Mouse (Mus musculus) liver, embryonic 12.5 days (tissue): Measurements from ENCODE around the gene Pias3. TPM values are rescaled to one million over a fixed set of nuclear protein-coding genes. Genes with fewer than 3 reads are reported as not detected.
"Not testable (repeated sequence)": the region's sequence is repeated elsewhere in the genome, so short reads cannot be mapped to it uniquely, and the experiment has no call there.

Experiments
- ATAC-seq: fragments of 200-750 bp; cut with Nextera tagmentation; 2 replicates; pipeline ENCODE4 v1.8.0; 2017; ENCODE audit warnings: moderate number of reproducible peaks, mild to moderate bottlenecking, moderate library complexity
- H3K27ac ChIP-seq: fragments of 300-500 bp; sonication (generic); 2 replicates; pipeline ENCODE4 v1.5.1; 2016; ENCODE audit warnings: mild to moderate bottlenecking
- H3K27me3 ChIP-seq: fragments of 300-500 bp; sonication (generic); replicated peaks from 2 replicates; pipeline ENCODE4 v1.6.1; 2016; ENCODE audit warnings: mild to moderate bottlenecking, moderate library complexity
- H3K36me3 ChIP-seq: fragments of 300-500 bp; sonication (generic); 2 replicates; pipeline ENCODE4 v1.6.1; 2016; ENCODE audit warnings: mild to moderate bottlenecking, moderate library complexity
- H3K4me1 ChIP-seq: fragments of 300-500 bp; sonication (generic); 2 replicates; pipeline ENCODE4 v1.6.1; 2016
- H3K4me2 ChIP-seq: fragments of 300-500 bp; sonication (generic); 2 replicates; pipeline ENCODE4 v1.6.1; 2016; ENCODE audit warnings: mild to moderate bottlenecking, moderate library complexity
- H3K4me3 ChIP-seq: fragments of 300-500 bp; sonication (generic); 2 replicates; pipeline ENCODE4 v1.5.1; 2016; ENCODE audit warnings: mild to moderate bottlenecking, moderate library complexity
- H3K9ac ChIP-seq: fragments of 300-500 bp; sonication (generic); 2 replicates; pipeline ENCODE4 v1.6.1; 2016; ENCODE audit warnings: mild to moderate bottlenecking, moderate library complexity
- H3K9me3 ChIP-seq: fragments of 300-500 bp; sonication (generic); replicated peaks from 2 replicates; pipeline ENCODE4 v1.6.1; 2016; ENCODE audit warnings: mild to moderate bottlenecking, moderate library complexity
- WGBS: fragments of 180-500 bp; shearing (Covaris S2); methylation state at CpG from one replicate; pipeline ENCODE4 v1.1.7; 2016; ENCODE audit not compliant: insufficient replicate concordance; 5-methylcytosine and 5-hydroxymethylcytosine counted together
- polyA plus RNA-seq: library from polyadenylated mRNA; unstranded; fragments of >200 nt; fragmentation: Nextera tagmentation; extraction: Ambion mirVana; gene quantifications from 2 replicates; pipeline ENCODE4 v1.2.1, GENCODE M21; 2016

The Pias3 gene
- polyA plus RNA-seq, 1 experiment from 2014 or later, result 11.0 TPM

DNA sequence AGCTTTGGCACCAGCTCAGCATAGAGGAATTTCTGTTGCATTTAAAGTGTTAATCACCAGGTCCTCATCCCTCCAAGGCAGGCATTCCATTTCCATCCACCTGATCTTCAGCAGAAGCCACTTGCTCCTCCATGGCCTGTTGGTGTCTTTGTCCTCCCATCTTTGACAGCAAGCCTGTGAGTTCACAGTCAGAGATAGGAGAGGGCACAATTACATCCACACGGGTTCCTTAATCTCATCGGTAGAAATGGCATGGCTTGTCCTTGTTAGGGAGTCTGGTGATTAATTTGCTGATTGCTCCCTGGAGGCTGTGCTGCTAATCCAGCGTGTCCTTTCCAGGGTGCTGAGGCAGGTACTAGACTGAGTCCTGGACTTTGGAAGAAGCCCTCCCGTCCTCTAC is 22.7 kb upstream of the Pias3 start:
- Histone ChIP-seq H3K27ac (no peak overlapping the region), H3K9ac (no peak overlapping the region), H3K27me3 (peaks cover 26% of the 10 kb centered on the region), H3K9me3 (no peaks in the 10 kb centered on the region), H3K4me1 (peaks cover 18% of the 10 kb centered on the region), H3K36me3 (no peaks in the 10 kb centered on the region), H3K4me2 (no peak overlapping the region), H3K4me3 (no peak overlapping the region)
- no peak for ATAC-seq
- 62% methylated on average over 4 of the region's 4 CpGs for WGBS

DNA sequence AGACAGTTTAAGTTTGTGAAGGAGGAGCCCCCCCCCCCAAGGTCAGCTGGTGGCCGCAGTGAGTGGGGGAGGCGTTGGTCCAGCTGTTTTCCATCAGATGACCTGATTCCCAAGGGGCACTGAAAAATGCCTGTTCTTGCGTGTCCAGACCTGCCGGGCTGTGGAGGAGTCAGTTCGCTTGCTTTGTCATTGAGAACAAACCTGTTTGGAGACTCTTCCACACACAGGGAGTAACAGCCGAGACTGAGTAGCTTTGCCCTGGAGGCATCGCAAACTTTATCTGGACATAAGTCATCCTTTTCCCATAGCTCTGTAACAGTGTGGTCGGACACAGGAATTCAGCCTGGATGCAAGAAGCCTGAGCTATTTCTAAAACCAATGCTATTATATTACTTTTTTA is 21.7 kb upstream of the Pias3 start:
- H3K27ac ChIP-seq, result no peak overlapping the region
- 69% methylated on average over 8 of the region's 8 CpGs for WGBS
- ATAC-seq, result no peak

DNA sequence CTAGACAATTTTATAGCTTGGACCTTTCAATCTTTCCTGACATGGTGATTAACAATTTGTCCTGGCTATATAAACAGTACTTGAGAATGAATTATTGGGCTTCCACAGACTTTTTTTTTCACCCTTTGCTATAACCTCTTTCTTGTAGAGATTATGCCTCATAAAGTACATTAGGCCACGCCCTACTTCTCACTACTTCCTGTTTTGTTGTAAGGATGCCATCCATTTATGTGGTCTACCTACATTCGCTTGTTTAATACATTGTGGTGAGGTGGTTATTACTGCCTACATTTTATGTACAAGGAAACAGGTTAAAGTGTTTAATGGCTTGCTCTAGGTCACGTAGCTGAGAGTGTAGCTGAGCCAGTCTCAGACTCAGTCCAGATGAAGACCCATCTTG is 21.0 kb upstream of the Pias3 start:
- H3K9ac ChIP-seq, result no peak overlapping the region
- no peak overlapping the region for H3K4me3 ChIP-seq
- H3K4me1 ChIP-seq, result peaks cover 24% of the 10 kb centered on the region
- no peaks in the 10 kb centered on the region for H3K36me3 ChIP-seq
- no peak overlapping the region for H3K27ac ChIP-seq
- WGBS, result 71% methylated on average over 3 of the region's 3 CpGs
- no peak for ATAC-seq
- peaks cover 38% of the 10 kb centered on the region for H3K27me3 ChIP-seq
- H3K9me3 ChIP-seq, result no peaks in the 10 kb centered on the region
- H3K4me2 ChIP-seq, result no peak overlapping the region

More for the DNA sequence above, 21.7 kb upstream of the Pias3 start:
- Histone ChIP-seq H3K36me3 (no peaks in the 10 kb centered on the region), H3K9me3 (no peaks in the 10 kb centered on the region), H3K4me3 (no peak overlapping the region), H3K27me3 (peaks cover 32% of the 10 kb centered on the region), H3K9ac (no peak overlapping the region), H3K4me1 (peaks cover 26% of the 10 kb centered on the region), H3K4me2 (no peak overlapping the region)

DNA sequence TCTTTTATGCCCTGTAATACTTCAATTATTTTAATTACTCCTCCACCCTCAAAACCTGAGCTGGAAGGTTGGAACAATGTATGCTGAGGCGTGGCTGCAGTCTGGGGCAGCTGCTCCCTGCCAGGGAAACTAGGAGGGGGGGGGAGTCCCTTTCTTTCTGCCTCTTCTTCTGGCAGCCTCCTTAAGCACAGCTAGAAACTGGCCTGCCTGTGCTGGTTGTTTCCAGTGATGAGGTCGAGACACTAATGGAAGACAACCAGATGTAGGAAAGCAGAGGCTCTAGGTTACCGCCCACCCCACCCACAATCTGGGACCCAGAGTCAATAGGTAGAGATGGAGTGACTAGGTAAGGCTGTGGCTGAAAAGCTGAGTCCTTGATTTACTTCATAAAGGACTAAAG is 20.5 kb upstream of the Pias3 start:
- Histone ChIP-seq H3K4me3 (no peak overlapping the region), H3K9me3 (no peaks in the 10 kb centered on the region), H3K4me2 (no peak overlapping the region), H3K4me1 (peaks cover 22% of the 10 kb centered on the region), H3K27ac (no peak overlapping the region), H3K36me3 (no peaks in the 10 kb centered on the region), H3K27me3 (peaks cover 38% of the 10 kb centered on the region), H3K9ac (no peak overlapping the region)
- WGBS, result 70% methylated on average over 3 of the region's 3 CpGs
- ATAC-seq, result no peak

DNA sequence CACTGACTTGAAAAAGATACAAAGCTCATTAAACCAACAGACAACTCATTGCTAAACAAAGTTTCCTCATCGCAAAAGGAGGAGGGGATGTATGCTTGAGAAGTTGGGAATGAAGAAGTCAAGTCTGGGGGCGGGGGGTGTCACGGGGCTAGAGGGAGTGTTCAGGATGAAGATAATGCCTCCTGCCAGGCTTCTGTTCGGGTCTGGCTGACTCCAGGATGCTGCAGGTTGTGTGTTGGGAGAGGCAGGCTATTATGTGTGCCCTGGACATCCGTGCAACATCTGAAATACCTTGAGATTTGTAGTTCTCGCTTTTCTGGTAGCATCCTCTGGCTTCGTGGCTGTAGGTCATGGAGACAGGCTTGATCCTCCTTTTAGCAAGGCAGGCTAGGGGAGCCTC is 17.7 kb upstream of the Pias3 start:
- no peak overlapping the region for H3K4me2 ChIP-seq
- peaks cover 20% of the 10 kb centered on the region for H3K4me1 ChIP-seq
- H3K9me3 ChIP-seq, result no peaks in the 10 kb centered on the region
- H3K9ac ChIP-seq, result no peak overlapping the region
- no peaks in the 10 kb centered on the region for H3K36me3 ChIP-seq
- peaks cover 47% of the 10 kb centered on the region for H3K27me3 ChIP-seq
- no peak overlapping the region for H3K4me3 ChIP-seq
- no peak overlapping the region for H3K27ac ChIP-seq
- no peak for ATAC-seq
- WGBS, result 53% methylated on average over 7 of the region's 7 CpGs

DNA sequence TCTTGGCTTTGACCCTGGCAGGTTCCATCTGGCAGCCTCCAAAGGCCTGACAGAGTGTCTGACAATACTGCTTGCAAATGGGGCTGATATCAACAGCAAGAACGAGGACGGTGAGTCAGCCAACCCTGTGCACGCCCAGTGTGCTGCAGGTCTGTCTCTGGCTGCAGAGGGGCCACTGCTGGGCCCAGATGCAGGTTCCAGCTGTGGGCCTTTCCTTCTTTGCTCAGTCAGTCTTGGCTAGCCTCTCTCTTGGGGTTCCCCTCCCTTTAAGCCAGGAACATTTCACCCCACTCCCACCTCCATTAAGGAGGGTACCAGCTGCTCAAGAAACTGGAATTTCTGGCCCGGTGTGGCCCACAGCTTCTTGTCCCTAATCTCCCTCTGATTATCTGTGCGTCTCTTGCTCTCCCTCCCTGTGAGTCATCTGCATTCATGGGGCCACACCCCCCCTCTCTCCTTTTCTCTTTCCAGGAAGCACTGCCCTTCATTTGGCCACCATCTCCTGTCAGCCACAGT is 17.0 kb upstream of the Pias3 start:
- Histone ChIP-seq H3K4me1 (peaks cover 20% of the 10 kb centered on the region), H3K36me3 (no peaks in the 10 kb centered on the region), H3K4me2 (no peak overlapping the region), H3K9ac (no peak overlapping the region), H3K9me3 (no peaks in the 10 kb centered on the region), H3K27ac (no peak overlapping the region), H3K4me3 (no peak overlapping the region), H3K27me3 (peaks cover 55% of the 10 kb centered on the region)
- ATAC-seq, result peak; percentile 63
- WGBS, result 9% methylated on average over 5 of the region's 5 CpGs

DNA sequence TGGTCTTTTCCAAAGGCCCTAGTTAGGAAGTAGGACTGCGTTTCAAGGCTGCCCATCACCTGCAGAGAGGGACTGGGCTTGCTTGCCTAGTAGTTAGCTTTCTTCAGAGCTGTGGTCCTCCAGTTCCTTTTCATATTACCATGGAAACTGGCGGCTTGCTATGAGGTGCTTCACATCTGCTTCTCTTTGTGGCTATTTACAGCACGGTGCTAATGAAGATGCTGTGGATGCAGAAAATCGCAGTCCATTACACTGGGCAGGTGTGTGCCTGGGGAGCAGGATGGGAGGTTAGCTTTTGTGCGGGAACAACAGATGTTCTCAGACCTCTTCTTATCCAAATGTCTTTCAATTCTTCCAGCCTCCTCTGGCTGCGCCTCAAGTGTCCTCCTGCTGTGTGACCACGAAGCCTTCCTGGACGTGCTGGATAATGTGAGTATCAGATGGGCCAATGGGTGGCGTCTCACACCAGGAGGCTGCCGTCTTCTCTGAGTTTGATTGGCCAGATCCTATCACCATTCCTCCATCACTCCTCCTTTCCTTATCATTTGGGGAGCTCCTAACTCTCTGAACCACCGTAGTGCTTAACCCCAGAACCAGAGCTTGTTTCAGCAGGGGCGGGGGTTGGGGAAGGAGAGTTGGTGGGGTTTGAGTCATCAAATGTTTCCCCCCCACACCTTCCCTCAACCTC is 15.8 kb upstream of the Pias3 start:
- Histone ChIP-seq H3K9me3 (no peaks in the 10 kb centered on the region), H3K27me3 (peaks cover 67% of the 10 kb centered on the region), H3K4me1 (peaks cover 28% of the 10 kb centered on the region), H3K4me3 (no peak overlapping the region), H3K36me3 (no peaks in the 10 kb centered on the region), H3K27ac (no peak overlapping the region), H3K9ac (no peak overlapping the region), H3K4me2 (no peak overlapping the region)
- 26% methylated on average over 12 of the region's 12 CpGs for WGBS
- ATAC-seq, result no peak

DNA sequence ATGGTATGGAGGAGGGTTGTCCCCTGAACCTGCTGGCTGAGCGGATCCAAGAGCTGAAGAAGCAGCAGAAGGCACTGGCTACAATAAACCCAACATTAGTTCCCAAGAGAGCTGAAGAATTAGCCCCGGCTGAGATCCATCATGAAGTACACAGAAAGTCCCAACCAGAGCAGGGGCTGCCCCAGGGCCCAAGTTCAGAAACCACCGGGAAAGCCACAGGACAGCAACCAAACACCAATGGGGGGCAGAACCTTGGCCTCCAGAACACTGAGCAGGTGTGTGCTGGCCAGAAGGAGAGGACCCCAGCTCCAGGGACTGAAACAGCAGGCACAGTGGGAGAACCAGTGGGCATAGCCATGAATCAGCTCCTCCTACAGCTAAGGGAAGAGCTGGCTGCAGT is 12.7 kb upstream of the Pias3 start:
- no peak overlapping the region for H3K4me3 ChIP-seq
- H3K9me3 ChIP-seq, result no peaks in the 10 kb centered on the region
- no peak overlapping the region for H3K4me2 ChIP-seq
- H3K36me3 ChIP-seq, result no peaks in the 10 kb centered on the region
- peaks cover 27% of the 10 kb centered on the region for H3K4me1 ChIP-seq
- no peak overlapping the region for H3K27ac ChIP-seq
- no peak for ATAC-seq
- H3K9ac ChIP-seq, result no peak overlapping the region
- 63% methylated on average over 3 of the region's 3 CpGs for WGBS
- H3K27me3 ChIP-seq, result peaks cover 78% of the 10 kb centered on the region

DNA sequence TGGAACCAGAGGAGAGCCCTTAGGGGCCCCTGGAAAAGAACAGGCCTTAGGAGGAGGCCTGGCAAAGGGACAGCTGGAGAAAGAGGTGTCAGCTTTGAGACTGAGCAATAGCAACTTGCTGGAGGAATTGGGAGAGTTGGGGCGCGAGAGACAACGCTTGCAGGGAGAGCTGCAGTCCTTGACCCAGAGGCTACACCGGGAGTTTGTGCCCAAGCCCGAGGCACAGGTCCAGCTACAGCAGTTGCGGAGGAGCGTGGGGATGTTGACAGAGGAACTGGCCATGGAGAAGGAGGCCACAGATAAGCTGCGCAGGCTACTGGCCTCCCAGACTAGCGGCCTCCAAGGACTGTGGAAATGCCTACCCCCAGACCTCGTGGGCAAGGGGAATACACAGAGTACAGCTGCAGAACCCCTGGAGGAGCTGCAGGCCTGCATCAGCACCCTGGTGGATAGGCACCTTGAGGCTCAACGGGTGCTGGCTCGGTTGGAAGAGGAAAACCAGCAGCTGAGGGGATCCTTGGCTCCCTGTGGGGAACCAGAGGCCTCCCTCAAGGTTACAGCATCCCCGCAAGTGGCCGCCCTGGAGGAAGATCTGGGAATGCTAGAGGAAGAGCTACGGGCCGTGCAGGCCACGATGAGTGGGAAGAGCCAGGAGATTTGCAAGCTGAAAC is 11.9 kb upstream of the Pias3 start:
- WGBS, result 35% methylated on average over 17 of the region's 17 CpGs
- peak overlapping the region; percentile 48 for H3K4me2 ChIP-seq
- ATAC-seq, result no peak
- no peaks in the 10 kb centered on the region for H3K36me3 ChIP-seq
- peak overlapping the region; percentile 8; the same call in 1 of the 2 replicates for H3K4me3 ChIP-seq
- no peak overlapping the region for H3K9ac ChIP-seq
- peaks cover 82% of the 10 kb centered on the region for H3K27me3 ChIP-seq
- H3K27ac ChIP-seq, result no peak overlapping the region
- H3K4me1 ChIP-seq, result peaks cover 19% of the 10 kb centered on the region
- no peaks in the 10 kb centered on the region for H3K9me3 ChIP-seq

DNA sequence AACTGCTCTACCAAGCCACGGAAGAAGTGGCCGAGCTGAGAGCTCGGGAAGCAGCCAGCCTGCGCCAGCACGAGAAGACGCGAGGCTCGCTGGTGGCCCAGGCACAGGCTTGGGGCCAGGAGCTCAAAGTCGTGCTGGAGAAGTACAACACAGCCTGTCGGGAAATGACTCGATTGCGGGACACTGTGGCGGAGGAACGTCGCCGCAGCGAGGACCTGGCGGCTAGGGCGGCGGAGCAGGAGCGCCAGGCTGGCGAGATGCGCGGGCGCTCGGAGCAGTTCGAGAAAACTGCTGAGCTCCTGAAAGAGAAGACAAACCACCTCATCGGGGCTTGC is 11.4 kb upstream of the Pias3 start:
- peaks cover 82% of the 10 kb centered on the region for H3K27me3 ChIP-seq
- H3K36me3 ChIP-seq, result no peaks in the 10 kb centered on the region
- WGBS, result 13% methylated on average over 28 of the region's 28 CpGs
- no peak overlapping the region for H3K27ac ChIP-seq
- H3K9me3 ChIP-seq, result no peaks in the 10 kb centered on the region
- no peak overlapping the region for H3K9ac ChIP-seq
- peak overlapping the region; percentile 8; the same call in 1 of the 2 replicates for H3K4me3 ChIP-seq
- H3K4me2 ChIP-seq, result peak overlapping the region; percentile 48
- peaks cover 14% of the 10 kb centered on the region for H3K4me1 ChIP-seq
- no peak for ATAC-seq

DNA sequence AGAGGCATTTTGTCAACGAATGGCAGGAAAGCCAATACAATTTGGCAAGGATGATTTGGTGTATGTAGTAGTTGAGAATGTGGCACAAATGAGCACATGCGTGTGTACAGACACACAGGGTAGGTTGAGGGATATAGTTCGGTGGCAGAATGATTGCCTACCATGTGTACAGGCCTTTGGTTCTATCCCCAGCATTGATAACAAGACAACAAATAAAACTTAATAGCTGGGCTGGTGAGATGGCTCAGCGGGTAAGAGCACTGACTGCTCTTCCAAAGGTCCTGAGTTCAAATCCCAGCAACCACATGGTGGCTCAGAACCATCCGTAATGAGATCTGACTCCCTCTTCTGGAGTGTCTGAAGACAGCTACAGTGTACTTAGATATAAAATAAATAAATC is 10.1 kb upstream of the Pias3 start:
- H3K4me2 ChIP-seq, ATAC-seq, H3K9ac ChIP-seq, H3K9me3 ChIP-seq, H3K36me3 ChIP-seq, H3K4me1 ChIP-seq, H3K4me3 ChIP-seq, H3K27ac ChIP-seq: not testable (repeated sequence)
- peaks cover 79% of the 10 kb centered on the region for H3K27me3 ChIP-seq
- WGBS, result 73% methylated on average over 5 of the region's 5 CpGs

DNA sequence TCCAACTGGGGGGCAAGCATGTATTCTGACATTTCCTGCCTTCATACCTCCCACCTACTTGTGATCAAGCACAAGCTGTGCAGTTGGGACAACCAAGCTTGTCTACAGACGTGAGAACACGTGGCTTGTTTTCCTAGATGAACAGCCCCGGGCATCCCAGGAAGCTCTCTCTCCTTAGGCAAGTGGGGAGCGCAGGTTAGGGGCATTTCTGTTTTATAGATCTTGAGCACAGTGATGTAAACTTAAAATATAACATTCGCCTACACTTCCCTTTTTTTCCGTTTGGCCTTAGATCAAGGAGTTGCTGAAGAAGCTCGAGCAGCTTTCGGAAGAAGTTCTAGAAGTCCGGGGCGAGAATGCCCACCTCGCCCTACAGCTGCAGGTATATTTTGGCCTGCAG is 7.3 kb upstream of the Pias3 start:
- 64% methylated on average over 11 of the region's 11 CpGs for WGBS

More for the DNA sequence above, 7.3 kb upstream of the Pias3 start:
- Histone ChIP-seq H3K9ac (no peak overlapping the region), H3K27me3 (peaks cover 55% of the 10 kb centered on the region), H3K36me3 (no peaks in the 10 kb centered on the region), H3K27ac (no peak overlapping the region), H3K4me2 (no peak overlapping the region), H3K4me1 (peaks cover 9% of the 10 kb centered on the region), H3K4me3 (no peak overlapping the region), H3K9me3 (no peaks in the 10 kb centered on the region)
- no peak for ATAC-seq
